Mouse (Mus musculus): Measurements from ENCODE around the gene Mpzl3. TPM values are rescaled to one million over a fixed set of nuclear protein-coding genes. Genes with fewer than 3 reads are reported as not detected.
A peak's percentile ranks its signal among the peaks of the same experiment; 100 is the strongest.

Mpzl3 gene
- polyA plus RNA-seq, 1 experiment from 2014 or later = 1.3 TPM

- no peak overlapping the region for H3K27ac ChIP-seq (ENCODE audit: low read depth, low read length)
- no peak overlapping the region for H3K4me2 ChIP-seq (ENCODE audit: low read length)
- no peaks in the 10 kb centered on the region for H3K36me3 ChIP-seq (ENCODE audit: control insufficient read depth, insufficient read depth, low read length)
- no peak for ATAC-seq
- DNase-seq (ENCODE audit: low spot score) = no peak
- no peak overlapping the region for H3K4me3 ChIP-seq (ENCODE audit: low read depth, low read length)
- no peak overlapping the region for H3K9ac ChIP-seq (ENCODE audit: low read length)
- 13% methylated on average over 14 of the region's 14 CpGs for WGBS
- H3K9me3 ChIP-seq (replicated peaks; ENCODE audit: control insufficient read depth, low read length) = no peaks in the 10 kb centered on the region
- peaks cover 48% of the 10 kb centered on the region for H3K27me3 ChIP-seq (replicated peaks; ENCODE audit: control insufficient read depth, insufficient read depth, low read length)
- no peaks in the 10 kb centered on the region for H3K4me1 ChIP-seq (ENCODE audit: control insufficient read depth, insufficient read depth, low read length)
Measured at GRCm38 (mm10) chr9:45040066-45040845, 14.7 kb upstream of the Mpzl3 start.

GRCm38 (mm10) chr9:45041131-45041838, 13.7 kb upstream of the Mpzl3 start:
- Histone ChIP-seq H3K4me3 (ENCODE audit: low read depth, low read length) (no peak overlapping the region), H3K9me3 (replicated peaks; ENCODE audit: control insufficient read depth, low read length) (no peaks in the 10 kb centered on the region), H3K27ac (ENCODE audit: low read depth, low read length) (no peak overlapping the region), H3K27me3 (replicated peaks; ENCODE audit: control insufficient read depth, insufficient read depth, low read length) (peaks cover 48% of the 10 kb centered on the region), H3K36me3 (ENCODE audit: control insufficient read depth, insufficient read depth, low read length) (no peaks in the 10 kb centered on the region), H3K4me1 (ENCODE audit: control insufficient read depth, insufficient read depth, low read length) (no peaks in the 10 kb centered on the region), H3K4me2 (ENCODE audit: low read length) (no peak overlapping the region), H3K9ac (ENCODE audit: low read length) (no peak overlapping the region)
- WGBS = 37% methylated on average over 17 of the region's 17 CpGs
- peak; percentile 6 for DNase-seq (ENCODE audit: low spot score)
- ATAC-seq = no peak

- H3K9me3 ChIP-seq (replicated peaks; ENCODE audit: control insufficient read depth, low read length) = no peaks in the 10 kb centered on the region
- no peak overlapping the region for H3K4me3 ChIP-seq (ENCODE audit: low read depth, low read length)
- no peak for ATAC-seq
- no peak for DNase-seq (ENCODE audit: low spot score)
- H3K4me2 ChIP-seq (ENCODE audit: low read length) = no peak overlapping the region
- no peak overlapping the region for H3K9ac ChIP-seq (ENCODE audit: low read length)
- no peak overlapping the region for H3K27ac ChIP-seq (ENCODE audit: low read depth, low read length)
- 3% methylated on average over 19 of the region's 20 CpGs for WGBS
- no peaks in the 10 kb centered on the region for H3K4me1 ChIP-seq (ENCODE audit: control insufficient read depth, insufficient read depth, low read length)
- H3K27me3 ChIP-seq (replicated peaks; ENCODE audit: control insufficient read depth, insufficient read depth, low read length) = peaks cover 51% of the 10 kb centered on the region
- H3K36me3 ChIP-seq (ENCODE audit: control insufficient read depth, insufficient read depth, low read length) = no peaks in the 10 kb centered on the region
Measured at GRCm38 (mm10) chr9:45042056-45042720, 12.8 kb upstream of the Mpzl3 start.

- H3K27me3 ChIP-seq (replicated peaks; ENCODE audit: control insufficient read depth, insufficient read depth, low read length) = peaks cover 51% of the 10 kb centered on the region
- H3K4me2 ChIP-seq (ENCODE audit: low read length) = no peak overlapping the region
- H3K9me3 ChIP-seq (replicated peaks; ENCODE audit: control insufficient read depth, low read length) = no peaks in the 10 kb centered on the region
- ATAC-seq (no peak), DNase-seq (ENCODE audit: low spot score) (no peak)
- H3K27ac ChIP-seq (ENCODE audit: low read depth, low read length) = no peak overlapping the region
- H3K4me3 ChIP-seq (ENCODE audit: low read depth, low read length) = no peak overlapping the region
- no peaks in the 10 kb centered on the region for H3K36me3 ChIP-seq (ENCODE audit: control insufficient read depth, insufficient read depth, low read length)
- no peak overlapping the region for H3K9ac ChIP-seq (ENCODE audit: low read length)
- H3K4me1 ChIP-seq (ENCODE audit: control insufficient read depth, insufficient read depth, low read length) = no peaks in the 10 kb centered on the region
- WGBS = 0% methylated on average over 10 of the region's 10 CpGs
Measured at GRCm38 (mm10) chr9:45042947-45043346, 12.0 kb upstream of the Mpzl3 start.

GRCm38 (mm10) chr9:45046973-45047372, 8.0 kb upstream of the Mpzl3 start:
- no peak overlapping the region for H3K4me2 ChIP-seq (ENCODE audit: low read length)
- H3K4me3 ChIP-seq (ENCODE audit: low read depth, low read length) = no peak overlapping the region
- no peaks in the 10 kb centered on the region for H3K36me3 ChIP-seq (ENCODE audit: control insufficient read depth, insufficient read depth, low read length)
- no peaks in the 10 kb centered on the region for H3K4me1 ChIP-seq (ENCODE audit: control insufficient read depth, insufficient read depth, low read length)
- H3K9me3 ChIP-seq (replicated peaks; ENCODE audit: control insufficient read depth, low read length) = no peaks in the 10 kb centered on the region
- DNase-seq (ENCODE audit: low spot score) (no peak), ATAC-seq (no peak)
- WGBS = 89% methylated on average over 16 of the region's 16 CpGs
- H3K27ac ChIP-seq (ENCODE audit: low read depth, low read length) = no peak overlapping the region
- no peak overlapping the region for H3K9ac ChIP-seq (ENCODE audit: low read length)
- H3K27me3 ChIP-seq (replicated peaks; ENCODE audit: control insufficient read depth, insufficient read depth, low read length) = peaks cover 32% of the 10 kb centered on the region

GRCm38 (mm10) chr9:45048511-45048910, 6.5 kb upstream of the Mpzl3 start:
- Histone ChIP-seq H3K9ac (ENCODE audit: low read length) (no peak overlapping the region), H3K4me3 (ENCODE audit: low read depth, low read length) (no peak overlapping the region), H3K36me3 (ENCODE audit: control insufficient read depth, insufficient read depth, low read length) (no peaks in the 10 kb centered on the region), H3K27me3 (replicated peaks; ENCODE audit: control insufficient read depth, insufficient read depth, low read length) (peaks cover 19% of the 10 kb centered on the region; the same call in 1 of the 2 replicates), H3K27ac (ENCODE audit: low read depth, low read length) (no peak overlapping the region), H3K4me2 (ENCODE audit: low read length) (no peak overlapping the region), H3K9me3 (replicated peaks; ENCODE audit: control insufficient read depth, low read length) (no peaks in the 10 kb centered on the region), H3K4me1 (ENCODE audit: control insufficient read depth, insufficient read depth, low read length) (no peaks in the 10 kb centered on the region)
- no peak for ATAC-seq
- 36% methylated on average over 4 of the region's 4 CpGs for WGBS
- peak; percentile 59 for DNase-seq (ENCODE audit: low spot score)

- Histone ChIP-seq H3K4me1 (ENCODE audit: control insufficient read depth, insufficient read depth, low read length) (no peaks in the 10 kb centered on the region), H3K27ac (ENCODE audit: low read depth, low read length) (no peak overlapping the region), H3K36me3 (ENCODE audit: control insufficient read depth, insufficient read depth, low read length) (no peaks in the 10 kb centered on the region), H3K4me2 (ENCODE audit: low read length) (no peak overlapping the region), H3K27me3 (replicated peaks; ENCODE audit: control insufficient read depth, insufficient read depth, low read length) (0 out of 2 replicates have a peak, but pooled peaks cover 9% of the 10 kb centered on the region), H3K4me3 (ENCODE audit: low read depth, low read length) (no peak overlapping the region), H3K9ac (ENCODE audit: low read length) (no peak overlapping the region), H3K9me3 (replicated peaks; ENCODE audit: control insufficient read depth, low read length) (no peaks in the 10 kb centered on the region)
- ATAC-seq (no peak), DNase-seq (ENCODE audit: low spot score) (no peak)
- WGBS = 81% methylated on average over 1 of the region's 1 CpGs
Measured at GRCm38 (mm10) chr9:45049731-45050130, 5.3 kb upstream of the Mpzl3 start.

GRCm38 (mm10) chr9:45050301-45050700, 4.7 kb upstream of the Mpzl3 start:
- Histone ChIP-seq H3K4me2 (ENCODE audit: low read length) (no peak overlapping the region), H3K27ac (ENCODE audit: low read depth, low read length) (no peak overlapping the region), H3K9me3 (replicated peaks; ENCODE audit: control insufficient read depth, low read length) (no peaks in the 10 kb centered on the region), H3K4me1 (ENCODE audit: control insufficient read depth, insufficient read depth, low read length) (no peaks in the 10 kb centered on the region), H3K27me3 (replicated peaks; ENCODE audit: control insufficient read depth, insufficient read depth, low read length) (0 out of 2 replicates have a peak, but pooled peaks cover 9% of the 10 kb centered on the region), H3K4me3 (ENCODE audit: low read depth, low read length) (no peak overlapping the region), H3K36me3 (ENCODE audit: control insufficient read depth, insufficient read depth, low read length) (no peaks in the 10 kb centered on the region), H3K9ac (ENCODE audit: low read length) (no peak overlapping the region)
- DNase-seq (ENCODE audit: low spot score) (no peak), ATAC-seq (no peak)
- 90% methylated on average over 2 of the region's 2 CpGs for WGBS

All from forebrain, embryonic 14.5 days (tissue).